Mouse (Mus musculus): ENCODE results near the gene Prkaa2. TPM values are rescaled to one million over a fixed set of nuclear protein-coding genes. Genes with fewer than 3 reads are reported as not detected.

Prkaa2 gene
- polyA plus RNA-seq, 1 experiment from 2014 or later, result 0.52 TPM

DNA sequence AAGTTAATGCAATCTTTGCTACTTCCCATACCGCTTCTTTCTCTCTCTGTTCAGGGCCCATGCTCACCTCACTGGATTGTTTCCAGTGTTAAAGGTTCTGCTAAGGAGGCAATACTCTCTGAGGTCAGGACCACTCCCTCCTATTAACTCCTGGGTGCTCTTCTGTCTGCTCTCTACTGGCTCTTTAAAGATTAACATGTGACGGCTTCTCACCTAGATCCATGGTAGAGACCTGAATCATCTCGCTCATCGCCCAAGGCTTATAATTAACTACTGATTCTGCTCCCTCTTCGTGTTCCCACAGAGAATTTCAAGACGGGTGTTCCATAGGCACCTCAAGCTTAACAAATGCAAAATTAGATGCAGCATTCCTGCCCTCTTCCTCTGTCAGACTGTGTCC is 33.5 kb downstream of the Prkaa2 start:
- Histone ChIP-seq H3K4me3 (replicated peaks) (no peak overlapping the region), H3K9me3 (replicated peaks) (no peaks in the 10 kb centered on the region), H3K27me3 (no peaks in the 10 kb centered on the region), H3K4me1 (replicated peaks) (no peaks in the 10 kb centered on the region), H3K27ac (replicated peaks) (no peak overlapping the region), H3K4me2 (no peak overlapping the region), H3K9ac (no peak overlapping the region), H3K36me3 (replicated peaks) (no peaks in the 10 kb centered on the region)
- 69% methylated on average over 6 of the region's 6 CpGs for WGBS (ENCODE audit: insufficient replicate concordance)
- ATAC-seq (ENCODE audit: insufficient read depth), result no peak

DNA sequence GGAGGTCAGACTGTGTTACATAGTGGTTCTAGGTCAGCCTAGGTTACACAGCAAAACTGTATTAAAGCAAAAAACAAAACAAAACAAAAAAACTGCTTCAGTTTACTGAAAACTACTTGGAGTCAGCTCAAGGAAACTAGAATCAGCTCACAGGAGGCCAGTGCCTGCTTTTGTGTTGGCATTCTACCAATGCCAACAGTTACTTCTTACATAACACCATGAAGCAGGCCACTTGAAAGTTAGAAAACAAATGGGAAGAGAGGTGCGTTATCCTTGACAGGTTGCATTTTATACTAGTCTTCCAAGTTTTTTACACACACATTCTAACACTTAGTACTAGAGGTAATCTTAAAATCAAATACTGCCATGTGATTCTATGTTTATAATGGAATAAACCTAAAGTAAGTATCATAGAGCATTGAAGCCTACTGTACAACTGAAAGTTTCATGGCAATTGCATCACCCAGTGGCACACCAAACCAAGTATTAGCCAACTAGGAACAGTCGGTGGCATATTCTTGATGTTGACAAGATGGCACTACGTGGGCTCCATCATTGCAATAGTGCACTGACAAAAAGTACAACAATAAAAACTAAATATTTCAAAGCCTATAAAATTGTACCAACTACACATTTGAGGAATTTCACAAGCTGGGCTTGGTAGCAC is 37.8 kb downstream of the Prkaa2 start:
- no peak overlapping the region for H3K9ac ChIP-seq
- 64% methylated on average over 3 of the region's 3 CpGs for WGBS (ENCODE audit: insufficient replicate concordance)

GRCm38 (mm10) chr4:105070982-105071381 is 38.7 kb downstream of the Prkaa2 start:
- no peak overlapping the region for H3K27ac ChIP-seq (replicated peaks)
- no peaks in the 10 kb centered on the region for H3K27me3 ChIP-seq
- H3K4me3 ChIP-seq (replicated peaks), result no peak overlapping the region
- H3K36me3 ChIP-seq (replicated peaks), result no peaks in the 10 kb centered on the region
- no peak for ATAC-seq (ENCODE audit: insufficient read depth)
- no peak overlapping the region for H3K4me2 ChIP-seq
- 21% methylated on average over 3 of the region's 3 CpGs for WGBS (ENCODE audit: insufficient replicate concordance)
- H3K4me1 ChIP-seq (replicated peaks), result no peaks in the 10 kb centered on the region
- H3K9me3 ChIP-seq (replicated peaks), result no peaks in the 10 kb centered on the region
- no peak overlapping the region for H3K9ac ChIP-seq

More for the DNA sequence above, 37.8 kb downstream of the Prkaa2 start:
- no peak for ATAC-seq (ENCODE audit: insufficient read depth)
- H3K4me1 ChIP-seq (replicated peaks), result no peaks in the 10 kb centered on the region
- H3K27ac ChIP-seq (replicated peaks), result no peak overlapping the region
- H3K4me2 ChIP-seq, result no peak overlapping the region
- H3K36me3 ChIP-seq (replicated peaks), result no peaks in the 10 kb centered on the region
- H3K4me3 ChIP-seq (replicated peaks), result no peak overlapping the region
- H3K27me3 ChIP-seq, result no peaks in the 10 kb centered on the region
- H3K9me3 ChIP-seq (replicated peaks), result no peaks in the 10 kb centered on the region

GRCm38 (mm10) chr4:105051291-105051690 is 58.4 kb downstream of the Prkaa2 start:
- WGBS (ENCODE audit: insufficient replicate concordance), result 80% methylated on average over 5 of the region's 5 CpGs
- no peak for ATAC-seq (ENCODE audit: insufficient read depth)
- no peaks in the 10 kb centered on the region for H3K27me3 ChIP-seq
- no peak overlapping the region for H3K27ac ChIP-seq (replicated peaks)
- no peaks in the 10 kb centered on the region for H3K4me1 ChIP-seq (replicated peaks)
- no peak overlapping the region for H3K4me3 ChIP-seq (replicated peaks)
- no peak overlapping the region for H3K4me2 ChIP-seq
- no peak overlapping the region for H3K9ac ChIP-seq
- no peaks in the 10 kb centered on the region for H3K9me3 ChIP-seq (replicated peaks)
- H3K36me3 ChIP-seq (replicated peaks), result no peaks in the 10 kb centered on the region

DNA sequence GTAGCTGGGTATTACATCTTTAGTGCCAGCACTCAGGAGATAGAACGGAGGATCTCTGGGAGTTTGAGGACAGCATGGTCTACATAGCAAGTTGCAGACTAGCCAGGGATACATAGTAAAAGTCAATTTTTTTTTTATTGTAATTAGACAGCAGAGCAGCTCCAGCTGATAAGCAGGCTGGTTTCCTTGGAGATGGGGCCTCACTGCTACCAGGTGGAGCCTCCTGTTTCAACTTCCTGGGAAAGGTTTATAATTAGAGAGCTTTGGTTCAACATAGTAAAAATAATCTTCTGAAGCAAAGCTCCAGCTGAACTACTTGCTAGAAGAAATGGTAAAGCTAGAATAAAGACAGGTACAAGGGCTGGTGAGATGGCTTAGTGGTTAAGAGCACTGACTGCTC is 59.6 kb downstream of the Prkaa2 start:
- Histone ChIP-seq H3K27ac (replicated peaks) (no peak overlapping the region), H3K4me2 (no peak overlapping the region), H3K9ac (no peak overlapping the region), H3K4me3 (replicated peaks) (no peak overlapping the region), H3K27me3 (no peaks in the 10 kb centered on the region), H3K9me3 (replicated peaks) (no peaks in the 10 kb centered on the region), H3K4me1 (replicated peaks) (no peaks in the 10 kb centered on the region), H3K36me3 (replicated peaks) (no peaks in the 10 kb centered on the region)
- 62% methylated on average over 1 of the region's 1 CpGs for WGBS (ENCODE audit: insufficient replicate concordance)
- ATAC-seq (ENCODE audit: insufficient read depth), result no peak

DNA sequence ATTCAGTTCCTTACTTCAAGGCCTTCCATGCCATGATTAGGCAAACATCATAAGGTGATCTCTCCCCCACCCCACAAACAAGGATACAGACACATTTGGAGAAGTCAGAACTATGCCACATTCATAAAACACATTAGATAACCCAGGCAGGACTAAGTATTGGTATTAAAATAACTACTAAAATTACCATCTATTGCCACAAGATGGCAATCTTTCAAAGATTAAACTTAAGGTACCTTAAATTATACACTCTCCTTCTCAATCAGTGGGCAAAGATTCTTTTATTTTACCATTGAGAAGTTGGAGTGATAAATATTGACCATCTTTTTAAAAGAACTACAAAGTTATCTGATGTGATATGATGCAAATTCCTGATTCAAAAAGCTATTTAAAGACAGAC is 75.4 kb downstream of the Prkaa2 start:
- Histone ChIP-seq H3K4me1 (replicated peaks) (no peaks in the 10 kb centered on the region), H3K4me2 (no peak overlapping the region), H3K4me3 (replicated peaks) (no peak overlapping the region), H3K27ac (replicated peaks) (no peak overlapping the region), H3K36me3 (replicated peaks) (no peaks in the 10 kb centered on the region), H3K27me3 (no peaks in the 10 kb centered on the region), H3K9ac (no peak overlapping the region), H3K9me3 (replicated peaks) (no peaks in the 10 kb centered on the region)
- no peak for ATAC-seq (ENCODE audit: insufficient read depth)

- no peak overlapping the region for H3K9ac ChIP-seq
- WGBS (ENCODE audit: insufficient replicate concordance), result 48% methylated on average over 7 of the region's 7 CpGs
- no peaks in the 10 kb centered on the region for H3K36me3 ChIP-seq (replicated peaks)
- H3K4me1 ChIP-seq (replicated peaks), result no peaks in the 10 kb centered on the region
- no peak for ATAC-seq (ENCODE audit: insufficient read depth)
- no peak overlapping the region for H3K4me2 ChIP-seq
- no peaks in the 10 kb centered on the region for H3K9me3 ChIP-seq (replicated peaks)
- no peak overlapping the region for H3K4me3 ChIP-seq (replicated peaks)
- no peaks in the 10 kb centered on the region for H3K27me3 ChIP-seq
- H3K27ac ChIP-seq (replicated peaks), result no peak overlapping the region
Observed at GRCm38 (mm10) chr4:105033153-105033552, 76.5 kb downstream of the Prkaa2 start.

- H3K4me2 ChIP-seq, result no peak overlapping the region
- H3K4me3 ChIP-seq (replicated peaks), result no peak overlapping the region
- H3K9me3 ChIP-seq (replicated peaks), result no peaks in the 10 kb centered on the region
- no peaks in the 10 kb centered on the region for H3K27me3 ChIP-seq
- ATAC-seq (ENCODE audit: insufficient read depth), result no peak
- H3K4me1 ChIP-seq (replicated peaks), result no peaks in the 10 kb centered on the region
- WGBS (ENCODE audit: insufficient replicate concordance), result 71% methylated on average over 8 of the region's 8 CpGs
- no peaks in the 10 kb centered on the region for H3K36me3 ChIP-seq (replicated peaks)
- H3K9ac ChIP-seq, result no peak overlapping the region
- H3K27ac ChIP-seq (replicated peaks), result no peak overlapping the region
Observed at GRCm38 (mm10) chr4:105031104-105031503, 78.6 kb downstream of the Prkaa2 start.

GRCm38 (mm10) chr4:105027278-105027677 is 82.4 kb downstream of the Prkaa2 start:
- no peaks in the 10 kb centered on the region for H3K36me3 ChIP-seq (replicated peaks)
- no peaks in the 10 kb centered on the region for H3K9me3 ChIP-seq (replicated peaks)
- WGBS (ENCODE audit: insufficient replicate concordance), result 64% methylated on average over 6 of the region's 6 CpGs
- H3K4me1 ChIP-seq (replicated peaks), result no peaks in the 10 kb centered on the region
- no peak overlapping the region for H3K4me3 ChIP-seq (replicated peaks)
- H3K4me2 ChIP-seq, result no peak overlapping the region
- no peak overlapping the region for H3K27ac ChIP-seq (replicated peaks)
- H3K27me3 ChIP-seq, result no peaks in the 10 kb centered on the region
- H3K9ac ChIP-seq, result no peak overlapping the region
- no peak for ATAC-seq (ENCODE audit: insufficient read depth)

DNA sequence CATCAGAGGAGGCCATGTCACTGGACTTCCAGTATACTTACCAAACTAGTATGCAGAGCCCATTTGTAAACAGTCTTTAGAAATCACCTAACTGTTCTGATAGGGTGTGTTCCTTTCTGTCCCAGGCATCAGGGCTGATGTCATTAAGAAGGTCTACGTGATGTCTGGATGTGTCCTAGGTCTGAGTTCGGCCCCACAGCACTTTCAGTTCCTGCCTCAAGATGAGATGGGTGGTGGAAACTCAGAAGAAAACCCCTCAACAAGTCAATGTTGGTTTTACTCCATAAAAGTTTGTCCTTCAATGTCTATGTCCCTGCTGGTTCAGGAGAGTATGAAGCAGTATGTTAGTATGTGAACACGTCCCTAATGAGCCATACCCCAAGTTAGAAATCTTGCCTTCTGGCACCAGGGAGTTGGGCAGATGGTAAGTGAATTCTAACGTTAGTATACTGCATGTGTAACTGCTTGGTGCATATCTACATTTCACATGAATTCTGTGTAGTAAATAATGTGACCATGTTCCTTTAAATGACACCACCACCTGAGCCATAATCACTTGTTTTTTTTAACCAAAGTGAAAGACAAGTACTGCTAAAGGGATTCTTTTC is 93.6 kb downstream of the Prkaa2 start:
- no peak for ATAC-seq (ENCODE audit: insufficient read depth)
- WGBS (ENCODE audit: insufficient replicate concordance), result 51% methylated on average over 4 of the region's 4 CpGs
- Histone ChIP-seq H3K4me3 (replicated peaks) (no peak overlapping the region), H3K4me1 (replicated peaks) (no peaks in the 10 kb centered on the region), H3K27ac (replicated peaks) (no peak overlapping the region), H3K9ac (no peak overlapping the region), H3K36me3 (replicated peaks) (no peaks in the 10 kb centered on the region), H3K27me3 (no peaks in the 10 kb centered on the region), H3K4me2 (no peak overlapping the region), H3K9me3 (replicated peaks) (no peaks in the 10 kb centered on the region)

GRCm38 (mm10) chr4:105015496-105015895 is 94.2 kb downstream of the Prkaa2 start:
- H3K27ac ChIP-seq (replicated peaks), result no peak overlapping the region
- no peak overlapping the region for H3K9ac ChIP-seq
- no peak overlapping the region for H3K4me3 ChIP-seq (replicated peaks)
- H3K36me3 ChIP-seq (replicated peaks), result no peaks in the 10 kb centered on the region
- 66% methylated on average over 6 of the region's 6 CpGs for WGBS (ENCODE audit: insufficient replicate concordance)
- no peaks in the 10 kb centered on the region for H3K27me3 ChIP-seq
- H3K4me1 ChIP-seq (replicated peaks), result no peaks in the 10 kb centered on the region
- no peak for ATAC-seq (ENCODE audit: insufficient read depth)
- no peaks in the 10 kb centered on the region for H3K9me3 ChIP-seq (replicated peaks)
- H3K4me2 ChIP-seq, result no peak overlapping the region

DNA sequence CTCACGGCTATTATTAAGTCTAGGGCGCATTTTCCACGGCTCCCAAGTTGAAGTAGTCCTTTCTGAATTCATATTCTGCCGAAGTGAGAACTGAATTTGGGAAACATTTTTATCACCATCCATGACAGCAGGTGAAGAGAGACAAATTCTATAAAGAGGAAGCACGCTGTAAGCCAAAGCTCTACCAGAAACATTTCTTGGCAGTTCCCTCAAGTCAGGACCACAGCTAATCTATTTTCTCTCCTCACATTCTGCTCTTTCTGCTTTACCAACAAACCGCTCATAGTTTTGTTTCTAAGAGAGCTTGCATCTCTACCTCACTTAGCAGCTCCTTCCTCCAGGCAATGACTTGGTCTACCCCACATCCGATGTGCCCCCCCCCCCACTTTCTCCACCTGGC is 96.0 kb downstream of the Prkaa2 start:
- Histone ChIP-seq H3K9ac (no peak overlapping the region), H3K9me3 (replicated peaks) (no peaks in the 10 kb centered on the region), H3K4me1 (replicated peaks) (no peaks in the 10 kb centered on the region), H3K4me2 (no peak overlapping the region), H3K4me3 (replicated peaks) (no peak overlapping the region), H3K36me3 (replicated peaks) (no peaks in the 10 kb centered on the region), H3K27ac (replicated peaks) (no peak overlapping the region), H3K27me3 (no peaks in the 10 kb centered on the region)
- 63% methylated on average over 7 of the region's 7 CpGs for WGBS (ENCODE audit: insufficient replicate concordance)
- ATAC-seq (ENCODE audit: insufficient read depth), result no peak
